Mouse (Mus musculus) ES-E14 (cell line): Measurements from ENCODE around the gene Krt80. TPM values are rescaled to one million over a fixed set of nuclear protein-coding genes. Genes with fewer than 3 reads are reported as not detected.

Experiments used
- DNase-seq: peaks from one replicate; pipeline ENCODE4 v3.0.0-alpha.2; 2013; ENCODE audit warnings: low read depth, low spot score
- H3K27ac ChIP-seq: 2 replicates; pipeline ENCODE4 v1.5.1; 2012; ENCODE audit warnings: low read depth, mild to moderate bottlenecking, low read length, moderate library complexity, mixed read lengths; ENCODE audit not compliant: poor library complexity, insufficient read depth, severe bottlenecking
- H3K36me3 ChIP-seq: 2 replicates; pipeline ENCODE4 v1.6.1; 2012; ENCODE audit warnings: mild to moderate bottlenecking, low read length, moderate library complexity, mixed read lengths; ENCODE audit not compliant: control insufficient read depth, poor library complexity, insufficient read depth, severe bottlenecking
- H3K4me1 ChIP-seq, 2 experiments: fragments of 150-350 bp in 1 of 2; sonication (generic) in 1 of 2; 2 replicates each; pipeline ENCODE4 v1.6.1; 2012; ENCODE audit warnings: low read length in 2 of 2, mild to moderate bottlenecking in 1 of 2, mixed read lengths in 1 of 2; ENCODE audit not compliant: control insufficient read depth in 2 of 2, insufficient read depth in 2 of 2, poor library complexity in 1 of 2
- H3K4me3 ChIP-seq, 2 experiments: fragments of 150-350 bp in 1 of 2; sonication (generic) in 1 of 2; 2 replicates each; pipeline ENCODE4 v1.5.1; 2012; ENCODE audit warnings: low read length in 2 of 2, low read depth in 1 of 2, mild to moderate bottlenecking in 1 of 2, mixed read lengths in 1 of 2; ENCODE audit not compliant: insufficient read depth in 1 of 2, poor library complexity in 1 of 2, severe bottlenecking in 1 of 2
- H3K9ac ChIP-seq: 2 replicates; pipeline ENCODE4 v1.6.1; 2012; ENCODE audit warnings: low read depth, mild to moderate bottlenecking, low read length, mixed read lengths; ENCODE audit not compliant: poor library complexity, insufficient read depth, severe bottlenecking
- H3K9me3 ChIP-seq: fragments of 150-350 bp; sonication (generic); 2 replicates; pipeline ENCODE4 v1.6.1; 2012; ENCODE audit warnings: low read depth, mild to moderate bottlenecking, low read length; ENCODE audit not compliant: control insufficient read depth, insufficient read depth
- CHD2 ChIP-seq: IDR thresholded peaks from 2 replicates; pipeline ENCODE4 v1.6.1; 2014; ENCODE audit warnings: mild to moderate bottlenecking, low read depth, low read length, inconsistent platforms
- HCFC1 ChIP-seq: IDR thresholded peaks from 2 replicates; pipeline ENCODE4 v1.6.1; 2012; ENCODE audit warnings: low read length, inconsistent platforms, borderline replicate concordance; ENCODE audit not compliant: insufficient read depth
- MAFK ChIP-seq: IDR thresholded peaks from 2 replicates; pipeline ENCODE4 v1.6.1; 2014; ENCODE audit warnings: mild to moderate bottlenecking, low read depth, low read length, inconsistent platforms; ENCODE audit not compliant: insufficient read depth
- ZC3H11A ChIP-seq: IDR thresholded peaks from 2 replicates; pipeline ENCODE4 v1.6.1; 2012; ENCODE audit warnings: low read depth, mild to moderate bottlenecking, inconsistent platforms, low read length, borderline replicate concordance
- ZNF384 ChIP-seq: IDR thresholded peaks from 2 replicates; pipeline ENCODE4 v1.6.1; 2012; ENCODE audit warnings: low read depth, low read length, inconsistent platforms
- in situ Hi-C, 2 experiments: fragments of 600-800 bp; cut with MboI; formaldehyde crosslinking; loops; one replicate each; pipeline ENCODE4 v1.15.1; 2025; ENCODE audit warnings: low sequenced_read_pairs in 2 of 2, inconsistent platforms in 1 of 2; ENCODE audit not compliant: unreplicated experiment in 2 of 2
- total RNA-seq: library from RNA; depleted of rRNA; stranded (reverse); fragments of 300-350 nt; gene quantifications from 2 replicates; pipeline ENCODE4 v1.2.3, GENCODE M21; 2012

The Krt80 gene
- total RNA-seq, 1 experiment, result 0.18 TPM

DNA sequence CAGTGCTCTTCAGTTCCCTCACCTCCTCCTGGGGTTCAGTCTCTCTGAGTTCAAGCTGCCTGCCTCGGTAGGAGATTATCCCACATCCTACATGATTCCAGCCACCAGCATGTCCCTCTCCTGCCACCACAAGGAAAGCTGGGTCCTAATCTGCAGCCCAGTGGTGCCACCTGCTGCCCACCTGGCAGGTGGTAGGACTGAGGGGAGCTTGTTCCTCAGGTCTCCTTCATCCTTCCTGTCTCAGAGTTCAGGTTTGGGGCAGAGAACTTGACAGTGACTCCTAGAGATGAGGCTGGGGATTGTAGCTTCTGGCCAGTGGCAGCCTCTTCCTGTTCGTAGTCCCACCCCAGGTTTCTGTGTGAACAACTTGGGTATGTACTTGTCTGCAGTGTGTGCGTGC is 17.2 kb upstream of the Krt80 start:
- in situ Hi-C loops, result no loop called here
- peaks cover 0 to 6% of the 10 kb centered on the region in 2 experiments; a peak in 1 of 4 replicates for H3K4me1 ChIP-seq
- H3K9ac ChIP-seq, result no peak overlapping the region
- no peak overlapping the region for H3K27ac ChIP-seq
- no peaks in the 10 kb centered on the region for H3K36me3 ChIP-seq
- TF ChIP-seq CHD2 (no peak), HCFC1 (no peak), ZC3H11A (no peak), ZNF384 (no peak), MAFK (no peak)
- no peaks in the 10 kb centered on the region for H3K9me3 ChIP-seq
- DNase-seq, result no peak
- no peak overlapping the region for H3K4me3 ChIP-seq

GRCm38 (mm10) chr15:101385064-101385463 is 15.1 kb upstream of the Krt80 start:
- H3K36me3 ChIP-seq, result no peaks in the 10 kb centered on the region
- in situ Hi-C loops, result no loop called here
- peaks cover 0 to 6% of the 10 kb centered on the region in 2 experiments; a peak in 1 of 4 replicates for H3K4me1 ChIP-seq
- TF ChIP-seq ZNF384 (no peak), HCFC1 (no peak), MAFK (no peak), ZC3H11A (no peak), CHD2 (no peak)
- no peaks in the 10 kb centered on the region for H3K9me3 ChIP-seq
- no peak overlapping the region for H3K4me3 ChIP-seq
- no peak for DNase-seq
- no peak overlapping the region for H3K27ac ChIP-seq
- H3K9ac ChIP-seq, result no peak overlapping the region

DNA sequence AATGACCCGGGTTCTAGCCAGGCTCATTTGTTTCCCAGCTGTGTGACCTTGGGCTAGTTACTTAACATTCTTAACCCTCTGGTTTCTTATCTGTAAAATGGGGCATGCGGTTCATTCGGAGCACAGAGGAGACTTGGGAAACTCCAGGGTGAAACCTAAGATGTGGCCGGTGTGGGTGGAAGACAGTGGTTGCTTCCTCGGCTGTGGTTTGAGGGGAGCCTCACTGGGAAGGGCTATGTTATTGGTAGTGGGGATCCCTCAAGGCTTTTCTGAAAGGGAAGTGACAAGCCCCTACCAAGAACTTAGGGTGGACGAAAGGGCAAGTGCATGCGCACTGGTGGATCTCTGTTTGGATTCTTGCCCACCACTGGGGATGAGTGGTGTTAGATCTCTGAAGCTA is 14.6 kb upstream of the Krt80 start:
- Histone ChIP-seq H3K36me3 (no peaks in the 10 kb centered on the region), H3K4me1 (peaks cover 0 to 6% of the 10 kb centered on the region in 2 experiments; a peak in 1 of 4 replicates), H3K27ac (no peak overlapping the region), H3K9ac (no peak overlapping the region), H3K9me3 (no peaks in the 10 kb centered on the region), H3K4me3 (no peak overlapping the region)
- no peak for TF ChIP-seq ZC3H11A
- no peak for TF ChIP-seq HCFC1
- no peak for TF ChIP-seq MAFK
- no peak for TF ChIP-seq ZNF384
- TF ChIP-seq CHD2, result no peak
- no peak for DNase-seq
- in situ Hi-C loops, result no loop called here

- no peak for DNase-seq
- H3K27ac ChIP-seq, result no peak overlapping the region
- no peak overlapping the region for H3K4me3 ChIP-seq
- no peaks in the 10 kb centered on the region for H3K36me3 ChIP-seq
- no peaks in the 10 kb centered on the region for H3K9me3 ChIP-seq
- H3K4me1 ChIP-seq, result peaks cover 0 to 3% of the 10 kb centered on the region in 2 experiments; a peak in 1 of 4 replicates
- TF ChIP-seq CHD2 (no peak), HCFC1 (no peak), ZC3H11A (no peak), ZNF384 (no peak), MAFK (no peak)
- no peak overlapping the region for H3K9ac ChIP-seq
- in situ Hi-C loops, result no loop called here
Measured at GRCm38 (mm10) chr15:101382811-101383210, 12.8 kb upstream of the Krt80 start.

GRCm38 (mm10) chr15:101381758-101382157 is 11.8 kb upstream of the Krt80 start:
- H3K27ac ChIP-seq, result no peak overlapping the region
- H3K9me3 ChIP-seq, result no peaks in the 10 kb centered on the region
- DNase-seq, result no peak
- H3K36me3 ChIP-seq, result no peaks in the 10 kb centered on the region
- H3K4me1 ChIP-seq, result no peaks in the 10 kb centered on the region
- no peak overlapping the region for H3K9ac ChIP-seq
- in situ Hi-C loops, result no loop called here
- no peak overlapping the region for H3K4me3 ChIP-seq
- TF ChIP-seq ZC3H11A, result no peak
